Mouse (Mus musculus) forebrain, embryonic 10.5 days (tissue): Measurements from ENCODE around the gene 1810010D01Rik. TPM values are rescaled to one million over a fixed set of nuclear protein-coding genes. Genes with fewer than 3 reads are reported as not detected.
A peak's percentile ranks its signal among the peaks of the same experiment; 100 is the strongest.

ENCODE experiments used
- DNase-seq: peaks from one replicate; pipeline ENCODE4 v3.0.0-alpha.2; 2017; ENCODE audit warnings: low spot score; ENCODE audit errors: extremely low spot score
- H3K27ac ChIP-seq: fragments of 300-500 bp; sonication (generic); 2 replicates; pipeline ENCODE4 v1.5.1; 2016; ENCODE audit warnings: mild to moderate bottlenecking
- H3K27me3 ChIP-seq: fragments of 300-500 bp; sonication (generic); 2 replicates; pipeline ENCODE4 v1.6.1; 2016; ENCODE audit warnings: mild to moderate bottlenecking; ENCODE audit not compliant: poor library complexity, severe bottlenecking
- H3K36me3 ChIP-seq: fragments of 300-500 bp; sonication (generic); replicated peaks from 2 replicates; pipeline ENCODE4 v1.6.1; 2016; ENCODE audit warnings: mild to moderate bottlenecking, moderate library complexity
- H3K4me1 ChIP-seq: fragments of 300-500 bp; sonication (generic); 2 replicates; pipeline ENCODE4 v1.6.1; 2016
- H3K4me3 ChIP-seq: fragments of 300-500 bp; sonication (generic); 2 replicates; pipeline ENCODE4 v1.5.1; 2016; ENCODE audit warnings: mild to moderate bottlenecking, moderate library complexity
- H3K9me3 ChIP-seq: fragments of 300-500 bp; sonication (generic); 2 replicates; pipeline ENCODE4 v1.6.1; 2016; ENCODE audit warnings: mild to moderate bottlenecking, moderate library complexity
- WGBS: fragments of 180-500 bp; shearing (Covaris S2); methylation state at CpG from one replicate; pipeline ENCODE4 v1.1.7; 2016; 5-methylcytosine and 5-hydroxymethylcytosine counted together
- polyA plus RNA-seq: library from polyadenylated mRNA; unstranded; fragments of >200 nt; fragmentation: Nextera tagmentation; extraction: Ambion mirVana; gene quantifications from 2 replicates; pipeline ENCODE4 v1.2.1, GENCODE M21; 2016

1810010D01Rik gene
- polyA plus RNA-seq, 1 experiment from 2014 or later, result 0.16 TPM

- Histone ChIP-seq H3K9me3 (no peaks in the 10 kb centered on the region), H3K36me3 (no peaks in the 10 kb centered on the region), H3K4me3 (no peak overlapping the region), H3K27me3 (0 out of 2 replicates have a peak, but pooled peaks cover 5% of the 10 kb centered on the region), H3K27ac (0 out of 2 replicates have a peak overlapping the region, but pooled peaks have one; percentile 21), H3K4me1 (peaks cover 8% of the 10 kb centered on the region)
- no peak for DNase-seq
- WGBS, result 70% methylated on average over 8 of the region's 8 CpGs
Measured at GRCm38 (mm10) chr7:145189342-145189741, 18.6 kb downstream of the 1810010D01Rik start.

- Histone ChIP-seq H3K4me1 (peaks cover 8% of the 10 kb centered on the region), H3K27me3 (0 out of 2 replicates have a peak, but pooled peaks cover 5% of the 10 kb centered on the region), H3K4me3 (no peak overlapping the region), H3K27ac (no peak overlapping the region), H3K9me3 (no peaks in the 10 kb centered on the region), H3K36me3 (no peaks in the 10 kb centered on the region)
- 77% methylated on average over 3 of the region's 3 CpGs for WGBS
- no peak for DNase-seq
Measured at GRCm38 (mm10) chr7:145187802-145188201, 20.1 kb downstream of the 1810010D01Rik start.

- no peak for DNase-seq
- Histone ChIP-seq H3K4me3 (no peak overlapping the region), H3K27ac (0 out of 2 replicates have a peak overlapping the region, but pooled peaks have one; percentile 49), H3K4me1 (peaks cover 38% of the 10 kb centered on the region), H3K9me3 (no peaks in the 10 kb centered on the region), H3K36me3 (no peaks in the 10 kb centered on the region), H3K27me3 (peaks cover 15% of the 10 kb centered on the region; the same call in 1 of the 2 replicates)
- WGBS, result 76% methylated on average over 4 of the region's 4 CpGs
Measured at GRCm38 (mm10) chr7:145182388-145182787, 25.5 kb downstream of the 1810010D01Rik start.

GRCm38 (mm10) chr7:145181376-145182034, 26.4 kb downstream of the 1810010D01Rik start:
- H3K27ac ChIP-seq, result peak overlapping the region; percentile 51; the same call in 1 of the 2 replicates
- H3K4me1 ChIP-seq, result peaks cover 47% of the 10 kb centered on the region
- peaks cover 20% of the 10 kb centered on the region for H3K27me3 ChIP-seq
- no peaks in the 10 kb centered on the region for H3K9me3 ChIP-seq
- WGBS, result 79% methylated on average over 11 of the region's 11 CpGs
- no peak overlapping the region for H3K4me3 ChIP-seq
- H3K36me3 ChIP-seq, result no peaks in the 10 kb centered on the region
- DNase-seq, result no peak

GRCm38 (mm10) chr7:145179691-145180091, 28.2 kb downstream of the 1810010D01Rik start:
- Histone ChIP-seq H3K27me3 (peaks cover 30% of the 10 kb centered on the region), H3K36me3 (no peaks in the 10 kb centered on the region), H3K27ac (peak overlapping the region; percentile 74), H3K9me3 (no peaks in the 10 kb centered on the region), H3K4me1 (peaks cover 59% of the 10 kb centered on the region), H3K4me3 (no peak overlapping the region)
- DNase-seq, result peak; percentile 35
- WGBS, result 45% methylated on average over 5 of the region's 5 CpGs

GRCm38 (mm10) chr7:145176750-145177589, 30.9 kb downstream of the 1810010D01Rik start:
- Histone ChIP-seq H3K36me3 (no peaks in the 10 kb centered on the region), H3K27ac (peak overlapping the region; percentile 86), H3K4me1 (peaks cover 81% of the 10 kb centered on the region), H3K9me3 (no peaks in the 10 kb centered on the region), H3K4me3 (peak overlapping the region; percentile 8; the same call in 1 of the 2 replicates), H3K27me3 (peaks cover 54% of the 10 kb centered on the region)
- WGBS, result 38% methylated on average over 15 of the region's 15 CpGs
- DNase-seq, result no peak

GRCm38 (mm10) chr7:145173563-145173962, 34.4 kb downstream of the 1810010D01Rik start:
- peaks cover 59% of the 10 kb centered on the region for H3K27me3 ChIP-seq
- no peak overlapping the region for H3K4me3 ChIP-seq
- H3K9me3 ChIP-seq, result no peaks in the 10 kb centered on the region
- peaks cover 56% of the 10 kb centered on the region for H3K4me1 ChIP-seq
- H3K27ac ChIP-seq, result peak overlapping the region; percentile 83
- 63% methylated on average over 15 of the region's 15 CpGs for WGBS
- no peaks in the 10 kb centered on the region for H3K36me3 ChIP-seq
- no peak for DNase-seq

- peaks cover 56% of the 10 kb centered on the region for H3K4me1 ChIP-seq
- peak overlapping the region; percentile 6; the same call in 1 of the 2 replicates for H3K4me3 ChIP-seq
- no peaks in the 10 kb centered on the region for H3K9me3 ChIP-seq
- H3K27ac ChIP-seq, result peak overlapping the region; percentile 83
- no peaks in the 10 kb centered on the region for H3K36me3 ChIP-seq
- H3K27me3 ChIP-seq, result peaks cover 54% of the 10 kb centered on the region
- DNase-seq, result peak; percentile 30
- WGBS, result 3% methylated on average over 12 of the region's 12 CpGs
Measured at GRCm38 (mm10) chr7:145173116-145173515, 34.8 kb downstream of the 1810010D01Rik start.

- Histone ChIP-seq H3K36me3 (no peaks in the 10 kb centered on the region), H3K4me3 (no peak overlapping the region), H3K9me3 (no peaks in the 10 kb centered on the region), H3K27ac (peak overlapping the region; percentile 45), H3K4me1 (peaks cover 30% of the 10 kb centered on the region), H3K27me3 (peaks cover 40% of the 10 kb centered on the region)
- WGBS, result 76% methylated on average over 3 of the region's 3 CpGs
- no peak for DNase-seq
Measured at GRCm38 (mm10) chr7:145169703-145170102, 38.2 kb downstream of the 1810010D01Rik start.

- peaks cover 32% of the 10 kb centered on the region for H3K4me1 ChIP-seq
- H3K27ac ChIP-seq, result peak overlapping the region; percentile 79
- WGBS, result 31% methylated on average over 13 of the region's 13 CpGs
- peak; percentile 44 for DNase-seq
- no peaks in the 10 kb centered on the region for H3K36me3 ChIP-seq
- peaks cover 26% of the 10 kb centered on the region; the same call in 1 of the 2 replicates for H3K27me3 ChIP-seq
- H3K4me3 ChIP-seq, result no peak overlapping the region
- no peaks in the 10 kb centered on the region for H3K9me3 ChIP-seq
Measured at GRCm38 (mm10) chr7:145159283-145160240, 48.4 kb downstream of the 1810010D01Rik start.
